Mouse (Mus musculus): ENCODE results near the gene Gabrp. TPM values are rescaled to one million over a fixed set of nuclear protein-coding genes. Genes with fewer than 3 reads are reported as not detected.

Gene Gabrp
- polyA plus RNA-seq, 1 experiment from 2014 or later: not detected

- ATAC-seq: no peak
- WGBS: 74% methylated on average over 5 of the region's 5 CpGs
These were observed 41.2 kb downstream of the Gabrp start for GRCm38 (mm10) chr11:33537390-33538125.

GRCm38 (mm10) chr11:33536636-33537035 is 42.1 kb downstream of the Gabrp start:
- no peak overlapping the region for H3K9ac ChIP-seq (ENCODE audit: low read depth, low read length)
- H3K4me1 ChIP-seq (replicated peaks; ENCODE audit: control insufficient read depth, insufficient read depth, low read length): no peaks in the 10 kb centered on the region
- WGBS: 77% methylated on average over 3 of the region's 3 CpGs
- TF ChIP-seq CTCF (IDR thresholded peaks at IDR 0.05; ENCODE audit: low read depth): no peak
- no peaks in the 10 kb centered on the region for H3K9me3 ChIP-seq (ENCODE audit: control insufficient read depth)
- no peak overlapping the region for H3K4me2 ChIP-seq (replicated peaks; ENCODE audit: low read depth)
- no peaks in the 10 kb centered on the region for H3K27me3 ChIP-seq (replicated peaks; ENCODE audit: control insufficient read depth, insufficient read depth, low read length)
- ATAC-seq: no peak
- no peak overlapping the region for H3K4me3 ChIP-seq (ENCODE audit: low read depth, low read length)
- H3K36me3 ChIP-seq (ENCODE audit: control insufficient read depth, insufficient read depth): no peaks in the 10 kb centered on the region
- no peak overlapping the region for H3K27ac ChIP-seq (ENCODE audit: low read depth, low read length)

More at GRCm38 (mm10) chr11:33537390-33538125, 41.2 kb downstream of the Gabrp start:
- Histone ChIP-seq H3K4me1 (replicated peaks; ENCODE audit: control insufficient read depth, insufficient read depth, low read length) (no peaks in the 10 kb centered on the region), H3K4me2 (replicated peaks; ENCODE audit: low read depth) (no peak overlapping the region), H3K4me3 (ENCODE audit: low read depth, low read length) (no peak overlapping the region), H3K9me3 (ENCODE audit: control insufficient read depth) (no peaks in the 10 kb centered on the region), H3K27ac (ENCODE audit: low read depth, low read length) (no peak overlapping the region), H3K9ac (ENCODE audit: low read depth, low read length) (no peak overlapping the region), H3K27me3 (replicated peaks; ENCODE audit: control insufficient read depth, insufficient read depth, low read length) (no peaks in the 10 kb centered on the region), H3K36me3 (ENCODE audit: control insufficient read depth, insufficient read depth) (no peaks in the 10 kb centered on the region)
- no peak for TF ChIP-seq CTCF (IDR thresholded peaks at IDR 0.05; ENCODE audit: low read depth)

GRCm38 (mm10) chr11:33534541-33534940 is 44.2 kb downstream of the Gabrp start:
- Histone ChIP-seq H3K4me1 (replicated peaks; ENCODE audit: control insufficient read depth, insufficient read depth, low read length) (no peaks in the 10 kb centered on the region), H3K27ac (ENCODE audit: low read depth, low read length) (no peak overlapping the region), H3K9ac (ENCODE audit: low read depth, low read length) (no peak overlapping the region), H3K27me3 (replicated peaks; ENCODE audit: control insufficient read depth, insufficient read depth, low read length) (no peaks in the 10 kb centered on the region), H3K36me3 (ENCODE audit: control insufficient read depth, insufficient read depth) (no peaks in the 10 kb centered on the region), H3K4me2 (replicated peaks; ENCODE audit: low read depth) (no peak overlapping the region), H3K4me3 (ENCODE audit: low read depth, low read length) (no peak overlapping the region), H3K9me3 (ENCODE audit: control insufficient read depth) (no peaks in the 10 kb centered on the region)
- 90% methylated on average over 4 of the region's 4 CpGs for WGBS
- TF ChIP-seq CTCF (IDR thresholded peaks at IDR 0.05; ENCODE audit: low read depth): no peak
- no peak for ATAC-seq

GRCm38 (mm10) chr11:33533577-33533976 is 45.2 kb downstream of the Gabrp start:
- Histone ChIP-seq H3K4me1 (replicated peaks; ENCODE audit: control insufficient read depth, insufficient read depth, low read length) (no peaks in the 10 kb centered on the region), H3K27me3 (replicated peaks; ENCODE audit: control insufficient read depth, insufficient read depth, low read length) (no peaks in the 10 kb centered on the region), H3K36me3 (ENCODE audit: control insufficient read depth, insufficient read depth) (no peaks in the 10 kb centered on the region), H3K4me3 (ENCODE audit: low read depth, low read length) (no peak overlapping the region), H3K9ac (ENCODE audit: low read depth, low read length) (no peak overlapping the region), H3K4me2 (replicated peaks; ENCODE audit: low read depth) (no peak overlapping the region), H3K9me3 (ENCODE audit: control insufficient read depth) (no peaks in the 10 kb centered on the region), H3K27ac (ENCODE audit: low read depth, low read length) (no peak overlapping the region)
- no peak for ATAC-seq
- whole genome bisulfite sequencing: 48% methylated on average over 3 of the region's 3 CpGs
- no peak for TF ChIP-seq CTCF (IDR thresholded peaks at IDR 0.05; ENCODE audit: low read depth)

GRCm38 (mm10) chr11:33529576-33529975 is 49.2 kb downstream of the Gabrp start:
- ATAC-seq: no peak
- WGBS: 32% methylated on average over 2 of the region's 2 CpGs
- H3K4me2 ChIP-seq (replicated peaks; ENCODE audit: low read depth): no peak overlapping the region

GRCm38 (mm10) chr11:33513376-33513991 is 65.3 kb downstream of the Gabrp start, which contains the start of gene Ranbp17:
TSS of gene Ranbp17 (minus strand) at chr11:33513746.
- H3K4me1 ChIP-seq (replicated peaks; ENCODE audit: control insufficient read depth, insufficient read depth, low read length): no peaks in the 10 kb centered on the region
- 2% methylated on average over 65 of the region's 72 CpGs for WGBS
- H3K36me3 ChIP-seq (ENCODE audit: control insufficient read depth, insufficient read depth): no peaks in the 10 kb centered on the region
- peak; percentile 73 for ATAC-seq
- peak within 1 kb of the TSS; percentile 69 for H3K4me3 ChIP-seq (ENCODE audit: low read depth, low read length)
- no peaks in the 10 kb centered on the region for H3K9me3 ChIP-seq (ENCODE audit: control insufficient read depth)
- peak within 1 kb of the TSS; percentile 84 for H3K9ac ChIP-seq (ENCODE audit: low read depth, low read length)
- no peaks in the 10 kb centered on the region for H3K27me3 ChIP-seq (replicated peaks; ENCODE audit: control insufficient read depth, insufficient read depth, low read length)
- H3K27ac ChIP-seq (ENCODE audit: low read depth, low read length): peak within 1 kb of the TSS; percentile 36
- TF ChIP-seq CTCF (IDR thresholded peaks at IDR 0.05; ENCODE audit: low read depth): no peak
- H3K4me2 ChIP-seq (replicated peaks; ENCODE audit: low read depth): peak within 1 kb of the TSS; percentile 97

More at GRCm38 (mm10) chr11:33529576-33529975, 49.2 kb downstream of the Gabrp start:
- no peaks in the 10 kb centered on the region for H3K9me3 ChIP-seq (ENCODE audit: control insufficient read depth)
- no peak overlapping the region for H3K27ac ChIP-seq (ENCODE audit: low read depth, low read length)
- no peak overlapping the region for H3K4me3 ChIP-seq (ENCODE audit: low read depth, low read length)
- H3K9ac ChIP-seq (ENCODE audit: low read depth, low read length): no peak overlapping the region
- H3K27me3 ChIP-seq (replicated peaks; ENCODE audit: control insufficient read depth, insufficient read depth, low read length): no peaks in the 10 kb centered on the region
- no peak for TF ChIP-seq CTCF (IDR thresholded peaks at IDR 0.05; ENCODE audit: low read depth)
- no peaks in the 10 kb centered on the region for H3K4me1 ChIP-seq (replicated peaks; ENCODE audit: control insufficient read depth, insufficient read depth, low read length)
- no peaks in the 10 kb centered on the region for H3K36me3 ChIP-seq (ENCODE audit: control insufficient read depth, insufficient read depth)
